Mouse (Mus musculus): Measurements from ENCODE around the gene Tmc8.

- TF ChIP-seq CTCF (IDR thresholded peaks at IDR 0.05; ENCODE audit: insufficient read depth, low read length) (peak; percentile 93), POLR2A (IDR thresholded peaks at IDR 0.05; ENCODE audit: borderline replicate concordance, extremely low read depth, low read depth, low read length) (no peak)
Observed at GRCm38 (mm10) chr11:117824060-117824969, 42.4 kb downstream of the Tmc8 start.

Data from lung, adult 2 months (tissue).